Mouse (Mus musculus) heart, postnatal 0 days (tissue): ENCODE data around the gene Astn2. TPM values are rescaled to one million over a fixed set of nuclear protein-coding genes. Genes with fewer than 3 reads are reported as not detected.

Experiments
- ATAC-seq: fragments of 200-750 bp; cut with Nextera tagmentation; 2 replicates; pipeline ENCODE4 v1.8.0; 2017; ENCODE audit warnings: low read depth, moderate number of reproducible peaks, moderate library complexity; ENCODE audit not compliant: insufficient read depth
- DNase-seq: peaks from one replicate; pipeline ENCODE4 v3.0.0-alpha.2; 2016; ENCODE audit warnings: low spot score
- H3K27ac ChIP-seq: fragments of 300-500 bp; sonication (generic); 2 replicates; pipeline ENCODE4 v1.5.1; 2014; ENCODE audit warnings: low read depth, mild to moderate bottlenecking
- H3K27me3 ChIP-seq: fragments of 300-500 bp; sonication (generic); 2 replicates; pipeline ENCODE4 v1.6.1; 2014; ENCODE audit warnings: low read length, mixed read lengths; ENCODE audit not compliant: control insufficient read depth, insufficient read depth
- H3K36me3 ChIP-seq: fragments of 300-500 bp; sonication (generic); replicated peaks from 2 replicates; pipeline ENCODE4 v1.6.1; 2014; ENCODE audit warnings: low read length, mixed read lengths; ENCODE audit not compliant: control insufficient read depth, insufficient read depth
- H3K4me1 ChIP-seq: fragments of 300-500 bp; sonication (generic); 2 replicates; pipeline ENCODE4 v1.6.1; 2014; ENCODE audit warnings: antibody characterized with exemption; ENCODE audit not compliant: control insufficient read depth, insufficient read depth
- H3K4me2 ChIP-seq: fragments of 300-500 bp; sonication (generic); 2 replicates; pipeline ENCODE4 v1.6.1; 2014; ENCODE audit warnings: low read depth, mild to moderate bottlenecking, low read length, moderate library complexity
- H3K4me3 ChIP-seq: fragments of 300-500 bp; sonication (generic); 2 replicates; pipeline ENCODE4 v1.5.1; 2014; ENCODE audit warnings: low read depth, low read length
- H3K9ac ChIP-seq: fragments of 300-500 bp; sonication (generic); replicated peaks from 2 replicates; pipeline ENCODE4 v1.6.1; 2014; ENCODE audit warnings: low read depth, low read length, mixed read lengths
- H3K9me3 ChIP-seq: fragments of 300-500 bp; sonication (generic); replicated peaks from 2 replicates; pipeline ENCODE4 v1.6.1; 2016; ENCODE audit warnings: low read length; ENCODE audit not compliant: control insufficient read depth
- CTCF ChIP-seq: IDR thresholded peaks from 2 replicates; pipeline ENCODE4 v1.5.1; 2016; ENCODE audit warnings: antibody characterized with exemption, control low read depth, low read depth
- EP300 ChIP-seq: IDR thresholded peaks from 2 replicates; pipeline ENCODE4 v1.6.1; 2016; ENCODE audit warnings: antibody characterized with exemption, low read depth
- WGBS: fragments of 180-500 bp; shearing (Covaris S2); extraction: QIAGEN DNeasy Blood & Tissue Kit; methylation state at CpG from one replicate; pipeline ENCODE4 v1.1.7; 2014; 5-methylcytosine and 5-hydroxymethylcytosine counted together
- polyA plus RNA-seq: library from polyadenylated mRNA; unstranded; fragments of >200 nt; fragmentation: Nextera tagmentation; extraction: Ambion mirVana; gene quantifications from 2 replicates; pipeline ENCODE4 v1.2.1, GENCODE M21; 2015
- total RNA-seq: library from RNA; depleted of rRNA; stranded (reverse); fragments of >200 nt; gene quantifications from 2 replicates; pipeline ENCODE4 v1.2.3, GENCODE M21; 2014; ENCODE audit warnings: low replicate concordance

Astn2 gene
- total and polyA plus RNA-seq, 2 experiments from 2014 or later = 0.25 to 3.7 TPM

DNA sequence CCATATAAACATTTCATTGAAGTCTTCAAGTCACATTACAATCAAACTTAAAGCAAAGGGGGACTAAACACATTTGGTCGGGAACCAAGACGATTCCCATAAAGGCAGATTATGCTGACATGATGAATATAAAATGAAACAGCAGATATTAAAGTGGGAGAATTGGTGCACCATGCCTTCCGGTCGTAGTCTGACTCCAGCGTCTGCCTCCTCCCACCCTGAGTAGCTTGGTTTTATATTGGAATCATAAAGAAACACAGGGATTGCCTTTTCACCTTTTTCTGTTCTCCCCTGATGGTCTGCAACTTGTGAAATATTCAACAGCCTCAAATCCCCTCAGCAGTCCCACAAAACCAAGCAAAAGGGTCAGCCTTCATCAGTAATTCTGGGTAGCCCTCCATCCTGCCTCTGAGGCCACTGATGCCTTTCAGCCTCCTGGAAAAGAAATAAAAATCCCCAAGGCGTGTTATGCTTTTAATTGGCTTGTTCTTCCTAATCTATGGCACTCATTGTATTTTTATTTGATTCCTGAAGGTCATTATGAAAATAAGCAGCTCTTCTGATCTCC is 132.8 kb downstream of the Astn2 start:
- Histone ChIP-seq H3K4me2 (no peak overlapping the region), H3K27ac (no peak overlapping the region), H3K4me3 (no peak overlapping the region), H3K9me3 (no peaks in the 10 kb centered on the region), H3K4me1 (no peaks in the 10 kb centered on the region), H3K36me3 (no peaks in the 10 kb centered on the region), H3K9ac (no peak overlapping the region), H3K27me3 (no peaks in the 10 kb centered on the region)
- no peak for DNase-seq
- TF ChIP-seq CTCF (no peak), EP300 (no peak)
- WGBS = 80% methylated on average over 6 of the region's 6 CpGs
- ATAC-seq = no peak

DNA sequence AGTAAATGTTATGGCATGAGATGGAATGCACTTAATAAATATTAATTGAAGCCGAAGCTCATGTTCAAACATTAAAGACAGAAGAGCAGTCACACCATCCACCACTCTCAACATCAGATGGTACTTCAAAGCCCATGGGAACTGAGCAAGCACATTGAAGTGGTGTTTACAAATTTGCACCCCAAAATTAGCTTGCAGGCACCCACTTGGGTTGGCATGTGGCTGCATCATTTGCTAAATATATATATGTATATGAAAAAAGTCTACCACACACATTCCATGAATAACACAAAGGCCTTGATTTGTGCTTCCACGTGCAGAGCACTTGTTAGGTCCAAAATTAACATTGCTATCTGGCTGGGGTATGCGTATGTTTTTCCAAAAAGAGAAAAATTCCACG is 140.4 kb downstream of the Astn2 start:
- H3K9me3 ChIP-seq = no peaks in the 10 kb centered on the region
- 34% methylated on average over 4 of the region's 4 CpGs for WGBS

GRCm38 (mm10) chr4:66261276-66261675 is 143.1 kb downstream of the Astn2 start:
- H3K9ac ChIP-seq = no peak overlapping the region
- H3K9me3 ChIP-seq = no peaks in the 10 kb centered on the region
- DNase-seq (no peak), ATAC-seq (no peak)
- TF ChIP-seq EP300 (no peak), CTCF (no peak)
- H3K36me3 ChIP-seq = no peaks in the 10 kb centered on the region
- H3K27ac ChIP-seq = no peak overlapping the region
- WGBS = 69% methylated on average over 3 of the region's 3 CpGs
- peaks cover 10% of the 10 kb centered on the region; the same call in 1 of the 2 replicates for H3K4me1 ChIP-seq
- no peaks in the 10 kb centered on the region for H3K27me3 ChIP-seq
- H3K4me3 ChIP-seq = no peak overlapping the region
- no peak overlapping the region for H3K4me2 ChIP-seq

More for the DNA sequence above, 140.4 kb downstream of the Astn2 start:
- no peak overlapping the region for H3K27ac ChIP-seq
- H3K4me1 ChIP-seq = peaks cover 10% of the 10 kb centered on the region; the same call in 1 of the 2 replicates
- ATAC-seq = no peak
- no peaks in the 10 kb centered on the region for H3K27me3 ChIP-seq
- H3K9ac ChIP-seq = no peak overlapping the region
- TF ChIP-seq CTCF (no peak), EP300 (no peak)
- H3K4me3 ChIP-seq = no peak overlapping the region
- peak; percentile 8 for DNase-seq
- H3K36me3 ChIP-seq = no peaks in the 10 kb centered on the region
- H3K4me2 ChIP-seq = no peak overlapping the region

GRCm38 (mm10) chr4:66258905-66259304 is 145.5 kb downstream of the Astn2 start:
- WGBS = 65% methylated on average over 2 of the region's 2 CpGs
- H3K4me3 ChIP-seq = no peak overlapping the region
- peaks cover 6% of the 10 kb centered on the region; the same call in 1 of the 2 replicates for H3K4me1 ChIP-seq
- no peak overlapping the region for H3K4me2 ChIP-seq
- no peak for ATAC-seq
- no peaks in the 10 kb centered on the region for H3K36me3 ChIP-seq
- DNase-seq = no peak
- H3K9ac ChIP-seq = no peak overlapping the region
- no peaks in the 10 kb centered on the region for H3K9me3 ChIP-seq
- H3K27ac ChIP-seq = no peak overlapping the region
- H3K27me3 ChIP-seq = no peaks in the 10 kb centered on the region
- TF ChIP-seq EP300 = no peak
- no peak for TF ChIP-seq CTCF

GRCm38 (mm10) chr4:66254695-66255492 is 149.5 kb downstream of the Astn2 start:
- no peak for DNase-seq
- Histone ChIP-seq H3K27me3 (no peaks in the 10 kb centered on the region), H3K36me3 (no peaks in the 10 kb centered on the region), H3K4me3 (no peak overlapping the region), H3K9ac (no peak overlapping the region), H3K9me3 (no peaks in the 10 kb centered on the region), H3K4me2 (no peak overlapping the region), H3K4me1 (peaks cover 2% of the 10 kb centered on the region; the same call in 1 of the 2 replicates), H3K27ac (no peak overlapping the region)
- TF ChIP-seq EP300 (no peak), CTCF (no peak)
- ATAC-seq = no peak
- WGBS = 74% methylated on average over 4 of the region's 4 CpGs
